Mouse (Mus musculus): ENCODE data around the gene Pan3. TPM values are rescaled to one million over a fixed set of nuclear protein-coding genes. Genes with fewer than 3 reads are reported as not detected.

Pan3 gene
- total RNA-seq, 2 experiments from 2014 or later: 57.5 to 78.1 TPM

Other genes with a start within 250 kb of the Pan3 start
- gene Gsx1, start 241.5 kb upstream of the Pan3 start, total RNA-seq (2021): not detected
- not detected for gene Pdx1, start 160.2 kb upstream of the Pan3 start, total RNA-seq (2021)
- gene Cdx2, start 122.9 kb upstream of the Pan3 start, total RNA-seq (2021): not detected
- not detected for gene Urad, start 107.7 kb upstream of the Pan3 start, total RNA-seq (2021)
- not detected for gene Flt3, start 29.7 kb upstream of the Pan3 start, total RNA-seq (2021)